8 mouse cellular contexts compared by ENCODE assay signal in genomic region chr12:76837101-76837843, GRCm38 (mm10). TPM values are rescaled to one million over a fixed set of nuclear protein-coding genes. Genes with fewer than 3 reads are reported as not detected.
DNase-seq lines count a peak whose midpoint lies in the region; ATAC-seq lines count a peak whose summit lies in the region.

No protein-coding gene starts in this region.

- H3K9ac ChIP-seq in hindbrain, embryonic 13.5 days, result peak overlapping the region; percentile 79

- under 1% methylated on average over 43 of the region's 43 CpGs for WGBS in hindbrain, embryonic 13.5 days

- ATAC-seq in hindbrain, embryonic 13.5 days (ENCODE audit: low FRiP score), result peak; percentile 99

- peaks cover 12% of the 10 kb centered on the region for H3K4me1 ChIP-seq in hindbrain, embryonic 13.5 days (replicated peaks)

- no peaks in the 10 kb centered on the region for H3K9me3 ChIP-seq in hindbrain, embryonic 13.5 days

- peak; percentile 97 for DNase-seq in NIH3T3 (ENCODE audit: low read depth)
- DNase-seq in cerebellum, postnatal 10 days, result peak; percentile 100
- peak; percentile 96 for DNase-seq in frontal cortex, postnatal 10 days (ENCODE audit: low spot score in 2 of 2)
- peak; percentile 94 to 99 for DNase-seq in layer of hippocampus, postnatal 25 days (ENCODE audit: extremely low spot score in 1 of 2, low spot score in 1 of 2)
- DNase-seq in lung, postnatal 25 days (ENCODE audit: low spot score), result peak; percentile 97
- peak; percentile 99 for DNase-seq in retina, embryonic 14.5 days (ENCODE audit: low spot score)
- DNase-seq in thymus, postnatal 4 days, result peak; percentile 98

- H3K27me3 ChIP-seq in hindbrain, embryonic 13.5 days, result peaks cover 11% of the 10 kb centered on the region; the same call in 1 of the 2 replicates

- peak overlapping the region; percentile 70 for H3K4me2 ChIP-seq in hindbrain, embryonic 13.5 days

- peaks cover 2% of the 10 kb centered on the region; the same call in 1 of the 2 replicates for H3K36me3 ChIP-seq in hindbrain, embryonic 13.5 days

- peak overlapping the region; percentile 85 for H3K27ac ChIP-seq in hindbrain, embryonic 13.5 days

- H3K4me3 ChIP-seq in hindbrain, embryonic 13.5 days, result peak overlapping the region; percentile 62

RNA-seq across cellular contexts. Expression of gene Rab15, which starts 14.6 kb away (rescaled TPM):
- 29.0 and 30.9 TPM in 2 replicates for polyA plus RNA-seq in hindbrain, embryonic 13.5 days (2015; fragmentation: Nextera tagmentation; extraction: Ambion mirVana)
- 100 to 1,000 TPM; 193 to 201 TPM for total RNA-seq in layer of hippocampus, postnatal 25 days (2021)

RNA-seq across cellular contexts. Expression of gene Gpx2, which starts 41.9 kb away (rescaled TPM):
- 0.21 TPM in 1 of 2 replicates, not detected in the other for polyA plus RNA-seq in hindbrain, embryonic 13.5 days (2015; fragmentation: Nextera tagmentation; extraction: Ambion mirVana)
- under 1 TPM in 1 of 2 experiments, not detected in 1; 0.20 TPM for total RNA-seq in layer of hippocampus, postnatal 25 days (2021)

Comparison
In these comparisons a context has a peak if more than half of its experiments do, and no peak if none do; other contexts are left out.
1. Peak in every context shown above with its lines: DNase-seq, ATAC-seq, H3K4me3 ChIP-seq and H3K27ac ChIP-seq.